Mouse (Mus musculus) adrenal gland, adult 8-10 months (tissue): ENCODE data around the gene Dnaaf1. TPM values are rescaled to one million over a fixed set of nuclear protein-coding genes. Genes with fewer than 3 reads are reported as not detected.

ENCODE experiments used
- DNase-seq: peaks from one replicate; pipeline ENCODE4 v3.0.0; 2022
- total RNA-seq, 4 experiments: library from RNA; stranded (reverse); gene quantifications; 2 replicates each; pipeline ENCODE4 v1.2.4; 2022

Gene Dnaaf1
- not detected for total RNA-seq

GRCm38 (mm10) chr8:119574437-119575365 lies at the start of gene Dnaaf1, which contains the start of gene Hsdl1:
TSS of gene Dnaaf1 (plus strand) at chr8:119575235.
TSS of gene Hsdl1 (minus strand) at chr8:119575183.
- peak; percentile 94 for DNase-seq

GRCm38 (mm10) chr8:119528762-119529161 lies 46.3 kb upstream of the Dnaaf1 start:
- DNase-seq = no peak

- DNase-seq = peak; percentile 40
Measured at GRCm38 (mm10) chr8:119530937-119531336, 44.1 kb upstream of the Dnaaf1 start.

GRCm38 (mm10) chr8:119531397-119531796 lies 43.6 kb upstream of the Dnaaf1 start:
- DNase-seq = no peak

- DNase-seq = no peak
Measured at GRCm38 (mm10) chr8:119531973-119532372, 43.1 kb upstream of the Dnaaf1 start.

- DNase-seq = no peak
Measured at GRCm38 (mm10) chr8:119544606-119545005, 30.4 kb upstream of the Dnaaf1 start.

- no peak for DNase-seq
Measured at GRCm38 (mm10) chr8:119545180-119545579, 29.9 kb upstream of the Dnaaf1 start.

- no peak for DNase-seq
Measured at GRCm38 (mm10) chr8:119545791-119546190, 29.2 kb upstream of the Dnaaf1 start.

- no peak for DNase-seq
Measured at GRCm38 (mm10) chr8:119547019-119547691, 27.9 kb upstream of the Dnaaf1 start.

- DNase-seq = no peak
Measured at GRCm38 (mm10) chr8:119548560-119549113, 26.4 kb upstream of the Dnaaf1 start.

GRCm38 (mm10) chr8:119552967-119553366 lies 22.1 kb upstream of the Dnaaf1 start:
- DNase-seq = no peak

GRCm38 (mm10) chr8:119555861-119556260 lies 19.2 kb upstream of the Dnaaf1 start:
- no peak for DNase-seq

GRCm38 (mm10) chr8:119557132-119557531 lies 17.9 kb upstream of the Dnaaf1 start:
- no peak for DNase-seq

- DNase-seq = no peak
Measured at GRCm38 (mm10) chr8:119557821-119558602, 17.0 kb upstream of the Dnaaf1 start.

GRCm38 (mm10) chr8:119558603-119559401 lies 16.2 kb upstream of the Dnaaf1 start, which contains the start of gene Mbtps1:
TSS of gene Mbtps1 (minus strand) at chr8:119558735.
- DNase-seq = peak; percentile 96

GRCm38 (mm10) chr8:119559402-119559720 lies 15.7 kb upstream of the Dnaaf1 start:
- no peak for DNase-seq

GRCm38 (mm10) chr8:119563849-119564251 lies 11.2 kb upstream of the Dnaaf1 start:
- no peak for DNase-seq

GRCm38 (mm10) chr8:119566367-119566766 lies 8.7 kb upstream of the Dnaaf1 start:
- no peak for DNase-seq

GRCm38 (mm10) chr8:119568251-119568650 lies 6.8 kb upstream of the Dnaaf1 start:
- DNase-seq = no peak

GRCm38 (mm10) chr8:119568951-119569350 lies 6.1 kb upstream of the Dnaaf1 start:
- no peak for DNase-seq

GRCm38 (mm10) chr8:119569881-119570280 lies 5.2 kb upstream of the Dnaaf1 start:
- no peak for DNase-seq

GRCm38 (mm10) chr8:119571135-119571534 lies 3.9 kb upstream of the Dnaaf1 start:
- no peak for DNase-seq
